Mouse (Mus musculus) kidney, postnatal 0 days (tissue): ENCODE data around the gene Pard3. TPM values are rescaled to one million over a fixed set of nuclear protein-coding genes. Genes with fewer than 3 reads are reported as not detected.
A peak's percentile ranks its signal among the peaks of the same experiment; 100 is the strongest.

Experiments
- ATAC-seq: fragments of 200-750 bp; cut with Nextera tagmentation; replicated peaks from 2 replicates; pipeline ENCODE4 v1.8.0; 2017; ENCODE audit warnings: low read depth, moderate number of reproducible peaks, moderate TSS enrichment, moderate library complexity; ENCODE audit not compliant: low FRiP score
- DNase-seq: peaks from one replicate; pipeline ENCODE4 v3.0.0-alpha.2; 2016; ENCODE audit warnings: low spot score
- H3K27ac ChIP-seq: fragments of 300-500 bp; sonication (generic); 2 replicates; pipeline ENCODE4 v1.5.1; 2014; ENCODE audit warnings: mild to moderate bottlenecking
- H3K27me3 ChIP-seq: fragments of 300-500 bp; sonication (generic); 2 replicates; pipeline ENCODE4 v1.6.1; 2014; ENCODE audit warnings: low read length, mixed read lengths; ENCODE audit not compliant: insufficient read depth
- H3K36me3 ChIP-seq: fragments of 300-500 bp; sonication (generic); 2 replicates; pipeline ENCODE4 v1.6.1; 2014; ENCODE audit warnings: low read length, mixed read lengths; ENCODE audit not compliant: insufficient read depth
- H3K4me1 ChIP-seq: fragments of 300-500 bp; sonication (generic); replicated peaks from 2 replicates; pipeline ENCODE4 v1.6.1; 2014; ENCODE audit warnings: antibody characterized with exemption, low read length, mixed read lengths; ENCODE audit not compliant: insufficient read depth
- H3K4me2 ChIP-seq: fragments of 300-500 bp; sonication (generic); 2 replicates; pipeline ENCODE4 v1.6.1; 2014; ENCODE audit warnings: mild to moderate bottlenecking, low read length, moderate library complexity, mixed read lengths
- H3K4me3 ChIP-seq: fragments of 300-500 bp; sonication (generic); replicated peaks from 2 replicates; pipeline ENCODE4 v1.5.1; 2014; ENCODE audit warnings: low read depth, low read length
- H3K9ac ChIP-seq: fragments of 300-500 bp; sonication (generic); 2 replicates; pipeline ENCODE4 v1.6.1; 2014; ENCODE audit warnings: low read depth, low read length
- H3K9me3 ChIP-seq: fragments of 300-500 bp; sonication (generic); replicated peaks from 2 replicates; pipeline ENCODE4 v1.6.1; 2016; ENCODE audit warnings: low read length, inconsistent platforms, mixed read lengths
- CTCF ChIP-seq: IDR thresholded peaks from 2 replicates; pipeline ENCODE4 v1.5.1; 2016; ENCODE audit warnings: antibody characterized with exemption, low read depth, mild to moderate bottlenecking, moderate library complexity
- WGBS: fragments of 180-500 bp; shearing (Covaris S2); extraction: QIAGEN DNeasy Blood & Tissue Kit; methylation state at CpG from one replicate; pipeline ENCODE4 v1.1.7; 2014; 5-methylcytosine and 5-hydroxymethylcytosine counted together
- polyA plus RNA-seq: library from polyadenylated mRNA; unstranded; fragments of >200 nt; fragmentation: Nextera tagmentation; extraction: Ambion mirVana; gene quantifications from 2 replicates; pipeline ENCODE4 v1.2.1, GENCODE M21; 2015

Gene Pard3
- polyA plus RNA-seq: 23.1 and 23.2 TPM in 2 replicates

DNA sequence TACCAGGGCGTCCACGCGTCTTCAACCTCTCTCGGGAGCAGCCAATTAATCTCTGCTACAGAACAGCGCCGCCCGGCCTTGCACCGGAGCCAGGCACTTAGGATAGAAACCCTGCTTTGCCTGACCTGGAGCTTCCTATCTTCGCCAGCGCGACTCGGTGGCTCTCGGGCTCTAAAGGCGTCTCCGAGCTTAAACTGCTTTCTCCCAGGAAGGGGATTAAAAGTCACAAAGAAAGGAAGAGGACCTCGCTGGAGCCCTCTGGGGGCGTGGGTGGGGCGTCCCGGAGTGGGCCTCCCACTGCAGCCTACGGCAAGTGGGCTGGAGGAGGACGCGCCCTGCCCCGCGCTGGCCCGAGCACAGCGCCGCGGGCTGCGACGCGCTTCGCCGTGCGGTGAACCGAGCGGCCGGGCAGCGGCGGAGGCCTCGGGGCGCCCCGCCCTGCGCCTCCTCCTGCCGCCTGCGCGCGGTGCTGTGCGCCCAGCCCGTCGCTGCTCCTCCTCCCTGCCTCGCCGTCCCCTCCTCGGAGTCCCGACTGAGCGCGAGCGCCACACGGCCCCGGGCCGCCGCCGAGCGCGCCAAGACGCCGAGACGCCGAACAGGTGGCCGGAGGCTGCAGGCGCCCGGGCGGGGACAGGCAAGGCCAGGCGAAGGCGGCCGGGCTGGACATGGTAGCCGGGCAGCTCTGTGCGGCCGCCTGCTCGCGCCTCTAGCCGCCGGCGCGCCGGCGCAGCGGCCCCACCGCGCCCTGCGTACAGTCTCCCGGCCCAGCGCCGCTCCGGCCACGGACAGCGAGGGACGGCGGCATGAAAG lies at the start of gene Pard3:
Gene Pard3 (plus strand): TSS at position 343 of the 810 bp plus-strand sequence.
- WGBS: under 1% methylated on average over 87 of the region's 98 CpGs
- TF ChIP-seq CTCF: peak; percentile 50

DNA sequence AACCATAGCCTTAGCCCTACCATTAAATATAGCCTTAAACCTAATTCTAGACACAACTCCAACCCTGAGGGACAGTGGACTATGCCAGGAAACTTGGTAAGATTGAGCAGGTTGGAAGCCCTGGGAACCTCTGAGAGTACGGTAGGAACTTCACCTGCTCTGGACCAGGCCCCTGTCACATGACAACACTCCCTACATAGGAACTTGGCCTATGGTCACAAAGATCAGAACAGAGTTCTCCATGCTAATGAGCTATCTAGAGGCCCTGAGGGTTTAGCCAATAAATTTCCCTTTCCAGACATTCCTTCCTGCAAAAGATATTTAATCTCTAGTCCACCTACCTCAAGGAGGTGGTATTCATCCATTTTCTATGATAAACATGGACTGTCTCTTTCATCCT lies 41.9 kb upstream of the Pard3 start:
- no peak for DNase-seq
- no peak for TF ChIP-seq CTCF
- H3K9me3 ChIP-seq: no peaks in the 10 kb centered on the region; the same call in 1 of the 2 replicates
- no peak overlapping the region for H3K4me3 ChIP-seq
- no peak for ATAC-seq
- no peak overlapping the region for H3K9ac ChIP-seq
- H3K4me1 ChIP-seq: no peaks in the 10 kb centered on the region
- no peaks in the 10 kb centered on the region for H3K36me3 ChIP-seq
- no peaks in the 10 kb centered on the region for H3K27me3 ChIP-seq
- H3K4me2 ChIP-seq: no peak overlapping the region
- WGBS: 82% methylated on average over 1 of the region's 1 CpGs
- H3K27ac ChIP-seq: no peak overlapping the region

More for the DNA sequence above, at the start of gene Pard3:
- Histone ChIP-seq H3K4me2 (peak within 1 kb of the TSS; percentile 71), H3K27ac (peak within 1 kb of the TSS; percentile 97), H3K9me3 (no peaks in the 10 kb centered on the region), H3K4me3 (peak within 1 kb of the TSS; percentile 86), H3K9ac (peak within 1 kb of the TSS; percentile 95), H3K4me1 (0 out of 2 replicates have a peak, but pooled peaks cover 6% of the 10 kb centered on the region), H3K36me3 (no peaks in the 10 kb centered on the region), H3K27me3 (no peaks in the 10 kb centered on the region)
- ATAC-seq (peak; percentile 90), DNase-seq (peak; percentile 86)

GRCm38 (mm10) chr8:127025256-127025717 lies 38.4 kb upstream of the Pard3 start:
- ATAC-seq (no peak), DNase-seq (peak; percentile 6)
- Histone ChIP-seq H3K27ac (no peak overlapping the region), H3K4me1 (no peaks in the 10 kb centered on the region), H3K36me3 (no peaks in the 10 kb centered on the region), H3K9me3 (no peaks in the 10 kb centered on the region), H3K27me3 (no peaks in the 10 kb centered on the region), H3K9ac (no peak overlapping the region), H3K4me3 (no peak overlapping the region), H3K4me2 (no peak overlapping the region)
- 22% methylated on average over 11 of the region's 11 CpGs for WGBS
- TF ChIP-seq CTCF: no peak

DNA sequence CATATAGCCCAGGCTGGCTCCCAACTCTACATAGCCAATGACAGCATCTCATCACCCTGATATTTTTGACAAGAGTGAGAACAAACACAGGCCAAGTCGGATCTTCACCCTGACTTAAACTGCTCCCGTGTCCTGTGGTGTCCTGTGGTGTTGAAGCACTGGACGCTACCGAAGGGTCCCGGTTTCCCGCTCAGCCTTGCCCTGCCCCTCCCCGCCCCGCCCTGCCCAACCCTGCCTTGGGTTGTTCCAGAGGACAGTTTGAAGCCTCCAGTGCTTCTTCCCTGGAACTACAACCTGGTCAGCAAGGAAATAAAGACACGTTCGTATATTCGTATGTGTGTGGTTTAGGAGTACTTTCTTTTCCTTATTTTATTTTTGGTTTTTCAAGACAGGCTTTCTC lies 37.9 kb upstream of the Pard3 start:
- no peak for TF ChIP-seq CTCF
- Histone ChIP-seq H3K27me3 (no peaks in the 10 kb centered on the region), H3K4me1 (no peaks in the 10 kb centered on the region), H3K9me3 (no peaks in the 10 kb centered on the region), H3K27ac (no peak overlapping the region), H3K36me3 (no peaks in the 10 kb centered on the region), H3K4me3 (no peak overlapping the region), H3K9ac (no peak overlapping the region), H3K4me2 (no peak overlapping the region)
- DNase-seq (no peak), ATAC-seq (no peak)
- 58% methylated on average over 11 of the region's 11 CpGs for whole genome bisulfite sequencing

DNA sequence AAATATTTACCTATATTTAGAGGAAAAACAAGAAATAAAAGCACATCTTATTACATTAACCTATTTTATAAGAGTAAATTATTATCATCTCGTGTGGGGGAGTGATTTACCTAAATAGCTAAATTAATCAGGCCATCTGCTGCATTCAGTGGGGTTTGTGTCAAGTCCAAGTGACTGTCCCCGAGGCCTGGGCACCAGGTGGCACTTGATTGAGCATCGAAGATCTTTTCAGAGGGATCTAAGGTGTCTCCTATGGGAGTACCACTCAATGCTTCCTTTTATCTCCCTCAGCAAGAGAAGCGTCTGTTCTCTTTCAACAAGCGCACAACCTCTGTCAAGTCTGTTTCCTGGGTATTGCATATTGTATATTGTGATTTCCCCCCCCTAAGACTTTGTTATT lies 32.2 kb upstream of the Pard3 start:
- no peak overlapping the region for H3K4me2 ChIP-seq
- H3K27ac ChIP-seq: no peak overlapping the region
- TF ChIP-seq CTCF: no peak
- DNase-seq: no peak
- H3K36me3 ChIP-seq: no peaks in the 10 kb centered on the region
- no peaks in the 10 kb centered on the region for H3K27me3 ChIP-seq
- no peak for ATAC-seq
- no peak overlapping the region for H3K9ac ChIP-seq
- H3K4me3 ChIP-seq: no peak overlapping the region
- WGBS: 85% methylated on average over 5 of the region's 5 CpGs
- no peaks in the 10 kb centered on the region for H3K4me1 ChIP-seq
- no peaks in the 10 kb centered on the region for H3K9me3 ChIP-seq

DNA sequence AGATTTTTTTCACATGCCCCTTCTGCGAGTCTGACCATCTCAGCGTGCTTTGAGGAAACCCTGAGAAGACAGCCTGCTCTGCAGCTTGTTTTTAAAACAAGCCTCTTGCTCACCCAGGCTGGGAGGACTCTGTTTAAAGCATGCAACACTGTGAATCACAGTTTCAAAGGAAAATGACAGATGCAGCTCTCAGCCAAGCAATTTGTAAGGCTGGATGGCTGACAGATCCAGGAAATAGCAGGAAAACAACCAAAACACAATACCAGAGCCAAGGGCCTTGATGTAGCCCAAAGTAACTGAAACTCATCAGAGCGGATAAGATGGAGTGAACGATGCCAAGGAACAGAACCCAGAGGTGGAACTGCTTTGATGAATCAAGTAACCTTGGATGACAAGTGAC lies 24.8 kb upstream of the Pard3 start:
- TF ChIP-seq CTCF: no peak
- Histone ChIP-seq H3K4me3 (no peak overlapping the region), H3K9me3 (no peaks in the 10 kb centered on the region), H3K4me2 (no peak overlapping the region), H3K36me3 (no peaks in the 10 kb centered on the region), H3K9ac (no peak overlapping the region), H3K27me3 (no peaks in the 10 kb centered on the region), H3K27ac (no peak overlapping the region), H3K4me1 (no peaks in the 10 kb centered on the region)
- no peak for ATAC-seq
- 53% methylated on average over 4 of the region's 4 CpGs for WGBS
- DNase-seq: peak; percentile 21
